Mouse (Mus musculus) megakaryocyte-erythroid progenitor cell, adult 5-6 weeks (primary cell): ENCODE measurements at regions not wholly inside any gene's neighbourhood (a gene's known extent, or its start where the extent isn't known, plus 50 kb on each side); places are given as distances from the start of the nearest gene placed in this dataset.
"Not testable (repeated sequence)": the region's sequence is repeated elsewhere in the genome, so short reads cannot be mapped to it uniquely, and the experiment has no call there.

Experiments
- ATAC-seq: replicated peaks from 2 replicates; pipeline ENCODE4 v1.8.0; 2016; ENCODE audit warnings: mild to moderate bottlenecking, inconsistent platforms; ENCODE audit not compliant: severe bottlenecking, poor library complexity, low FRiP score, low TSS enrichment

- not testable (repeated sequence) for ATAC-seq
Observed at GRCm38 (mm10) chr16:54842996-54843395, 454.8 kb downstream of the Zpld1 start.
